Mouse (Mus musculus): ENCODE measurements around the gene Ptpn14. TPM values are rescaled to one million over a fixed set of nuclear protein-coding genes. Genes with fewer than 3 reads are reported as not detected.

Gene Ptpn14
- polyA plus RNA-seq, 1 experiment = 14.1 TPM

DNA sequence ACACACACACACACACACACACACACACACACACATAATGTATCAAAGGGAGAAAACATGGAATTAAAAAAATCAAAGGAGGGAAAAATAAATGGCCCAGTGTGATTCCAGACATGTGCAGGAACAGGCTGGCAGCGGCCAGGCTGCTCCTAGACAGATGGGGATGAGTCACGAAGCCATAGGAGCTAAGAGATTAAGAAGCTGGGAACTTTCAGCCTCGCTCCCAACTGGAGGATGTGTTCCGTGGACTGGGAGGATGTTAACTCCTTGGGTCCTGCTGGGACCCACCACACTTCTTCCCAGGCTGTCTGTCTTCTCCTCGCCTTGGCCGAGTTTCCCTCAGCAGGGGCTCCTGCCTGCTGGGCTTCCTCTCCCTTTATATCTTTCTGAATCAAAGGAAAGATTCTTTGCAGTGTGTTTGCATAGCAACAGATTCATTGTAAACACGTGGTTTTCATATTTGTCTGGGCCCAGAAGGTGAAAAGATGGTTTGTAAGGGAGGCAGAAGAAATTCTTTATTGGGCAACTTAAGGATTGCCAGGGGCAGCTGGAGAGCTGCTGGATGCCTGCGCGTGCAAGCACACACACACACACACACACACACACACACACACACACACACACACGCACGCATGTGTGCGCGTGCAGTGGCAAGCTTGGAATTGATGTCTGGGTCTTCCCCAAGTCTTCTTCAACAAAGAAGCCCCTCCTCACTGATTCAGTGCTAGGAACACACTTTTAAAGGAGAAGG, 72.3 kb downstream of the Ptpn14 start:
- Histone ChIP-seq H3K4me3 (ENCODE audit: insufficient read depth, low read depth, low read length) (no peak overlapping the region), H3K27ac (replicated peaks; ENCODE audit: low read depth, low read length) (no peak overlapping the region), H3K4me1 (ENCODE audit: control insufficient read depth, insufficient read depth, insufficient read length, low read length) (no peaks in the 10 kb centered on the region)

DNA sequence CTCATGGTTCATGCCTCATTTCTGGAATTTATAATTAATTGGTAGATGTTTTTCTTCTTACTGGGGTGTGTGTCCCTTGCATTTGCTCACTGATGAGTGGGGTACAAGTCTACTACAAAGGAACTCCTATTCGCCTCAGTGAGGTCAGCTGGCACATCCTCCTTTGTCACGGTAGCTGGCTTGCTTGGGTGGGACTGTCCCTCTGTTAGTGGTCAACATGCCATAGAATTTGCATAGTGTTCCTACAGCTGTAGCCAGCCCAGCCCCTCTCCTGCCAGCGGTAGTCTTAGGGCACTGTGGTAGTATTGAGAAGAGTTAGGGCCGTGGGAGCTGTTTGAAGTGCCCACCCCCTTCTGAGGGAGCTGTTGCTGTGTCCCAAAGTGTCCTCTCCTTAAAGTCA, 73.2 kb downstream of the Ptpn14 start:
- H3K27ac ChIP-seq (replicated peaks; ENCODE audit: low read depth, low read length) = no peak overlapping the region
- H3K4me3 ChIP-seq (ENCODE audit: insufficient read depth, low read depth, low read length) = no peak overlapping the region
- H3K4me1 ChIP-seq (ENCODE audit: control insufficient read depth, insufficient read depth, insufficient read length, low read length) = no peaks in the 10 kb centered on the region

DNA sequence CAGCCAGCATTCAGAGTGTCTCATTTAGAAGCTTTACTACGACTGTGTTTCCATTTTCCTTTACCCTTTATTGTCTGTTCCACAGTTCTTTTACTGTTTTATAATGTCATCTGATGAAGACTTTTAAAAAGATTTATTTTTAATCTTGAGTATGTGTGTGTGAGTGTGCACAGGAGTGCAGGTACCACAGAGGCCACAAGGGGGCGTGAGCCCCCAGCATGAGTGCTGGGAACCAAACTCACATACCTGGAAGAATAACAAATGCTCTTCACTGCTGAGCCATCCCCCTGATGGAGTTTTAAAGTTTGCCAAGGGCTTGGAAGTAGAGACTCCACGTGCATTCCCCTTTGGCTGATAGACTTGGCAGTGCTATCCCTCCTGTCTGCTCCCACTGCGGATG, 74.5 kb downstream of the Ptpn14 start:
- H3K27ac ChIP-seq (replicated peaks; ENCODE audit: low read depth, low read length) = no peak overlapping the region
- H3K4me1 ChIP-seq (ENCODE audit: control insufficient read depth, insufficient read depth, insufficient read length, low read length) = no peaks in the 10 kb centered on the region
- no peak overlapping the region for H3K4me3 ChIP-seq (ENCODE audit: insufficient read depth, low read depth, low read length)

GRCm38 (mm10) chr1:189803742-189804141, 75.7 kb downstream of the Ptpn14 start:
- Histone ChIP-seq H3K27ac (replicated peaks; ENCODE audit: low read depth, low read length) (no peak overlapping the region), H3K4me3 (ENCODE audit: insufficient read depth, low read depth, low read length) (no peak overlapping the region)

DNA sequence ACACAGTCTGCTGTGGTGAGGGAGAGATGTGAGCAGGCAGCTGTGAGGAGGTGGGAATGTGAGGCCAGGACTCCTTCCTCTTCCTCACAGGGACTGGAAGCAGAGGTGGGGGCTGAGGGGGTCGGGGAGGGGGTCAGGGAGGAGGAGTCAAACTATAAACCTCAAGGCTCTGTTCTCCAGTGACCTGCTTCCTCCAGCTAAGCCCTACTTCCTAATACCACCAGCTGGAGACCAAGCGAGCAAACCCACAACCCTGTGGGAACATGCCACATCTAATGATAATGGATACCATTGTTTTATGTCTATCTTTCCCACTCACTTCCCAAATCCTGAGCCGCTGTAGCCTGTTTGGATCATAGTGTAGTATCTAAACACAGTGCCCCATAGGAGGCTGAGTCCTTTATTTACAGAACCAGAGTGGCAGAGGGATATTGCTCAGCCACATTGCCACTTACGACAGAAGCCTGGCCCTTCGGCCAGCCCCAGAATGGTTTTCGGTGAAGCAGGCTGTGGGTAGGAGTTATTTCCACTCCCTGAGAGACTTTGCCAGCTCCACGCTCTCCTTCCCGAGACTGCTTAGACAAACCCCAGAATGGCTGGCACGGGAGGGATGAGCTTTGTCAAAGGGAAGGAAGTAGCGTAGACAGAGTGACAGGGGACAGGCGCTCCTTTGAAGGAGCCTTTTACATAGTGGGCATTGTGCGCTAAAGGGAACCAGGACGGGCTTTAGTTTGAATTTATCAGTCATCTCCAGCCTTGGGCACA, 78.6 kb downstream of the Ptpn14 start:
- Histone ChIP-seq H3K4me3 (ENCODE audit: insufficient read depth, low read depth, low read length) (no peak overlapping the region), H3K4me1 (ENCODE audit: control insufficient read depth, insufficient read depth, insufficient read length, low read length) (0 out of 2 replicates have a peak, but pooled peaks cover under 1% of the 10 kb centered on the region), H3K27ac (replicated peaks; ENCODE audit: low read depth, low read length) (no peak overlapping the region)

More at GRCm38 (mm10) chr1:189803742-189804141, 75.7 kb downstream of the Ptpn14 start:
- no peaks in the 10 kb centered on the region for H3K4me1 ChIP-seq (ENCODE audit: control insufficient read depth, insufficient read depth, insufficient read length, low read length)

GRCm38 (mm10) chr1:189808015-189808414, 79.9 kb downstream of the Ptpn14 start:
- Histone ChIP-seq H3K4me3 (ENCODE audit: insufficient read depth, low read depth, low read length) (no peak overlapping the region), H3K27ac (replicated peaks; ENCODE audit: low read depth, low read length) (no peak overlapping the region), H3K4me1 (ENCODE audit: control insufficient read depth, insufficient read depth, insufficient read length, low read length) (peaks cover 6% of the 10 kb centered on the region; the same call in 1 of the 2 replicates)

DNA sequence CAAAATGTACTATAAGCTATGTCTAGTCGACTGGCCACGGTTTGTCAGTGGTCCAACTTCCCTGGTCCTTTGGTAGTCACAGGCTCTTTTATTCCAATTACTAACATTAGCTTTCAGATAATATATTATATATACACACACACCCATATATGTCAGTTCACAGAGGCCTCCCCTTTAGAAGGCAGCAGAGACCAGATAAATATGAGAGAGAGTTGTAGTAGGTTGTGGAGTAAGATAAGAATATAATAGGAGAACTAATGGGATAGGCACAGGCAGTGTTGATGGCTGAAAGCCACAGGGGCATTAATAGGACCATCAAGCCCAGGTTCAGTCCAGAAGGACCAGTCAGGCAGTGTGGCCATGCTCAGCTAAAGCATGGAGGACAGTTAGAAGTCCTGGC, 80.4 kb downstream of the Ptpn14 start:
- H3K4me3 ChIP-seq (ENCODE audit: insufficient read depth, low read depth, low read length) = no peak overlapping the region
- peaks cover 6% of the 10 kb centered on the region; the same call in 1 of the 2 replicates for H3K4me1 ChIP-seq (ENCODE audit: control insufficient read depth, insufficient read depth, insufficient read length, low read length)
- no peak overlapping the region for H3K27ac ChIP-seq (replicated peaks; ENCODE audit: low read depth, low read length)

- Histone ChIP-seq H3K27ac (replicated peaks; ENCODE audit: low read depth, low read length) (no peak overlapping the region), H3K4me3 (ENCODE audit: insufficient read depth, low read depth, low read length) (no peak overlapping the region), H3K4me1 (ENCODE audit: control insufficient read depth, insufficient read depth, insufficient read length, low read length) (peaks cover 17% of the 10 kb centered on the region; the same call in 1 of the 2 replicates)
Observed at GRCm38 (mm10) chr1:189811778-189812177, 83.7 kb downstream of the Ptpn14 start.

DNA sequence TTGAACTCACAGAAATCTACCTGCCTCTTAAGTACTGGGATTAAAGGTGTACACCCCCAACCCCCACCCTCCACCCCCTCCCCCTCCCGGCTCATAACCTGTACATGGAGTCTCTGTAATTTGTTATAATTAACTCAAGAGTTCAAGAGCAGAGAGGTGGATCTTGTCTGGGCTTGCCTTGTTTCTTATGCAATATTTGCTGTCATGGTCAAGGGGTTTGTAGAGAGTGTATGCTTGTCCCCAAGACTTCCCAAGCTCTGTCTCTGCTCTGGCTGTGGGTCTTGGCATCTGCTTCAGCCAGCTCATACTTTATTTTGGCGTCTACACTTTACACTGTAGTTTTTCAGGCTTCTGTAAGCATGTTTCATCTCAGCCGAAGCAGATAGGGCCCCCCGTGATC, 86.3 kb downstream of the Ptpn14 start:
- peaks cover 35% of the 10 kb centered on the region for H3K4me1 ChIP-seq (ENCODE audit: control insufficient read depth, insufficient read depth, insufficient read length, low read length)
- no peak overlapping the region for H3K27ac ChIP-seq (replicated peaks; ENCODE audit: low read depth, low read length)
- H3K4me3 ChIP-seq (ENCODE audit: insufficient read depth, low read depth, low read length) = no peak overlapping the region

- Histone ChIP-seq H3K27ac (replicated peaks; ENCODE audit: low read depth, low read length) (peak overlapping the region; percentile 30; the same call in 1 of the 2 replicates), H3K4me1 (ENCODE audit: control insufficient read depth, insufficient read depth, insufficient read length, low read length) (peaks cover 33% of the 10 kb centered on the region), H3K4me3 (ENCODE audit: insufficient read depth, low read depth, low read length) (no peak overlapping the region)
Observed at GRCm38 (mm10) chr1:189817089-189817488, 89.0 kb downstream of the Ptpn14 start.

- H3K27ac ChIP-seq (replicated peaks; ENCODE audit: low read depth, low read length) = peak overlapping the region; percentile 20; the same call in 1 of the 2 replicates
- H3K4me3 ChIP-seq (ENCODE audit: insufficient read depth, low read depth, low read length) = no peak overlapping the region
- H3K4me1 ChIP-seq (ENCODE audit: control insufficient read depth, insufficient read depth, insufficient read length, low read length) = peaks cover 31% of the 10 kb centered on the region
Observed at GRCm38 (mm10) chr1:189817810-189818209, 89.7 kb downstream of the Ptpn14 start.

- no peak overlapping the region for H3K27ac ChIP-seq (replicated peaks; ENCODE audit: low read depth, low read length)
Observed at GRCm38 (mm10) chr1:189820111-189820510, 92.0 kb downstream of the Ptpn14 start.

DNA sequence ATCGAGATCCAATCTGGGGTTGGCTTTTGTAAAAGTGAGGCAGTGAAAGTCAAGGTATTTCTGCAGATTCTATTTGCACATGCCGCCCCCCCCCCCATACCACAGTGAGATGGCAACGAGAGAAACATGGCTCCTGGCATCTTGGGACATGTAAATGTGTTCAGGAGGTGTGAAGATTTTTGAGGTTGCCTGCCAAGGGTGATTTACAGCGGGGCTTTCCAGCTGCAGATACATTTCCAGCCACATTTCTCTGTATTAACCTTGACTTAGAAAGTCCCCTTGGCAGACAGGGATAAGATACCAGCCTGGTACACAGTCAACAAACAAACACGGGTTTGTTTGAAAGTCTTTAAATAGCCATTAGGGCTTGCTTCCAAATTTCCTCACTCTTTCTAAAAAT, 96.4 kb downstream of the Ptpn14 start:
- H3K27ac ChIP-seq (replicated peaks; ENCODE audit: low read depth, low read length) = no peak overlapping the region

More at GRCm38 (mm10) chr1:189820111-189820510, 92.0 kb downstream of the Ptpn14 start:
- H3K4me3 ChIP-seq (ENCODE audit: insufficient read depth, low read depth, low read length) = no peak overlapping the region
- peaks cover 30% of the 10 kb centered on the region for H3K4me1 ChIP-seq (ENCODE audit: control insufficient read depth, insufficient read depth, insufficient read length, low read length)

DNA sequence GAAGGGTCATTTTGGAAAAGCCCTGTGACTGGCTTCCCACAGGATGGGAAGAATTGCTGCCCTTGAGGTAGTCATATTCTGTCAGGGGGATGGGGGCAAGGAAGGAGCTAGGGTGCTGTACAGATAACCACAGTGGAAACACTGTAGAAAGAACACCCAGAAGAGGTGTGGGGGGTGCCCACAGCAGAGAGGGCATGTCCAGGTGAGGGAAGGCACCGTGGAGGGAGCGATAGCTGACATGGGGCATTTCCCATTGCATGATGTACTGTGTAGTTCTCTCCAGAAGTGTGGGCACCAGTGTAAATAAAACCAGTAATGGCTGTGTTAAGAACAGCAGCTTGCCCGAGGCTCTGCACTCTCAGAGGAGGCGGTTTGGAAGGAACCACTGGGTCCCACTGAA, 102.3 kb downstream of the Ptpn14 start:
- H3K4me3 ChIP-seq (ENCODE audit: insufficient read depth, low read depth, low read length) = no peak overlapping the region
- peaks cover 3% of the 10 kb centered on the region for H3K4me1 ChIP-seq (ENCODE audit: control insufficient read depth, insufficient read depth, insufficient read length, low read length)
- no peak overlapping the region for H3K27ac ChIP-seq (replicated peaks; ENCODE audit: low read depth, low read length)

More for the DNA sequence above, 96.4 kb downstream of the Ptpn14 start:
- no peak overlapping the region for H3K4me3 ChIP-seq (ENCODE audit: insufficient read depth, low read depth, low read length)
- H3K4me1 ChIP-seq (ENCODE audit: control insufficient read depth, insufficient read depth, insufficient read length, low read length) = peaks cover 3% of the 10 kb centered on the region

DNA sequence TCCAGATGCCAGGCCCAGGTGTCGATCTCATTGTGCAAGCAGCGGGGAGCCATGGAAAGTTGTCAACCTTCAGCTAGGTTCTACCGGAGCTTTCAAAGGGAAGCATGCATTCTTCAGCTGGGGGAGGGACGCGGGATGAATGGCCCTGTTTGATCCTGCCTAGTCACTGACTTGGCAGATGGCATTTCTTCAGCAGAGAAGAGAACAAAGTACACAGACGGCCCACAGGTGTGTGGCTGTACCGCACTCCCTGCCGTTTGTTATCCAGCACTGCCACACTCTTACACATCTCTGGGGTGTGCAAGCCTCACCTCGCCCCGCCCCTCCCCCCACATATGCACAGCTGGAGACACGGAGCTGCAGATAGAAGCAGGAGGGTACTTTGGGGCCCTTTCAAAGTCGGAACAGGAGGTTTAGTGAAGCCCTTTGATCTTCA, 102.7 kb downstream of the Ptpn14 start:
- peaks cover 3% of the 10 kb centered on the region for H3K4me1 ChIP-seq (ENCODE audit: control insufficient read depth, insufficient read depth, insufficient read length, low read length)
- no peak overlapping the region for H3K27ac ChIP-seq (replicated peaks; ENCODE audit: low read depth, low read length)
- no peak overlapping the region for H3K4me3 ChIP-seq (ENCODE audit: insufficient read depth, low read depth, low read length)

All from brown adipose tissue, adult 24 weeks (tissue).